Mouse (Mus musculus) hindbrain, embryonic 13.5 days (tissue): ENCODE data around the gene Arhgef25. TPM values are rescaled to one million over a fixed set of nuclear protein-coding genes. Genes with fewer than 3 reads are reported as not detected.
"Not testable (repeated sequence)": the region's sequence is repeated elsewhere in the genome, so short reads cannot be mapped to it uniquely, and the experiment has no call there.

Experiments
- ATAC-seq: fragments of 200-750 bp; cut with Nextera tagmentation; 2 replicates; pipeline ENCODE4 v1.8.0; 2017; ENCODE audit warnings: moderate TSS enrichment; ENCODE audit not compliant: low FRiP score
- H3K27ac ChIP-seq: fragments of 300-500 bp; sonication (generic); 2 replicates; pipeline ENCODE4 v1.5.1; 2015; ENCODE audit warnings: inconsistent platforms, mild to moderate bottlenecking, moderate library complexity
- H3K27me3 ChIP-seq: fragments of 300-500 bp; sonication (generic); 2 replicates; pipeline ENCODE4 v1.6.1; 2015; ENCODE audit warnings: mild to moderate bottlenecking, inconsistent platforms
- H3K36me3 ChIP-seq: fragments of 300-500 bp; sonication (generic); 2 replicates; pipeline ENCODE4 v1.6.1; 2015; ENCODE audit warnings: mild to moderate bottlenecking, inconsistent platforms
- H3K4me1 ChIP-seq: fragments of 300-500 bp; sonication (generic); replicated peaks from 2 replicates; pipeline ENCODE4 v1.6.1; 2015; ENCODE audit warnings: inconsistent platforms
- H3K4me2 ChIP-seq: fragments of 300-500 bp; sonication (generic); 2 replicates; pipeline ENCODE4 v1.6.1; 2015; ENCODE audit warnings: inconsistent platforms, mild to moderate bottlenecking, moderate library complexity
- H3K4me3 ChIP-seq: fragments of 300-500 bp; sonication (generic); 2 replicates; pipeline ENCODE4 v1.5.1; 2015; ENCODE audit warnings: mild to moderate bottlenecking, inconsistent platforms
- H3K9ac ChIP-seq: fragments of 300-500 bp; sonication (generic); 2 replicates; pipeline ENCODE4 v1.6.1; 2015; ENCODE audit warnings: mild to moderate bottlenecking, inconsistent platforms
- H3K9me3 ChIP-seq: fragments of 300-500 bp; sonication (generic); 2 replicates; pipeline ENCODE4 v1.6.1; 2016; ENCODE audit warnings: inconsistent platforms
- WGBS: fragments of 180-500 bp; shearing (Covaris S2); methylation state at CpG from one replicate; pipeline ENCODE4 v1.1.7; 2015; 5-methylcytosine and 5-hydroxymethylcytosine counted together
- polyA plus RNA-seq: library from polyadenylated mRNA; unstranded; fragments of >200 nt; fragmentation: Nextera tagmentation; extraction: Ambion mirVana; gene quantifications from 2 replicates; pipeline ENCODE4 v1.2.1, GENCODE M21; 2015

Arhgef25 gene
- polyA plus RNA-seq, 1 experiment from 2014 or later, result 28.4 TPM

- H3K4me1 ChIP-seq, result peaks cover 34% of the 10 kb centered on the region
- H3K27me3 ChIP-seq, result peaks cover 93% of the 10 kb centered on the region
- H3K9me3 ChIP-seq, result no peaks in the 10 kb centered on the region
- WGBS, result under 1% methylated on average over 29 of the region's 29 CpGs
- peak overlapping the region; percentile 20 for H3K4me3 ChIP-seq
- peak overlapping the region; percentile 35; the same call in 1 of the 2 replicates for H3K9ac ChIP-seq
- peak overlapping the region; percentile 42 for H3K4me2 ChIP-seq
- peak; percentile 34; the same call in 1 of the 2 replicates for ATAC-seq
- no peak overlapping the region for H3K27ac ChIP-seq
- H3K36me3 ChIP-seq, result peaks cover 37% of the 10 kb centered on the region
Observed at GRCm38 (mm10) chr10:127170837-127171272, 19.0 kb downstream of the Arhgef25 start.

GRCm38 (mm10) chr10:127170002-127170401 is 19.9 kb downstream of the Arhgef25 start:
- Histone ChIP-seq H3K36me3 (peaks cover 37% of the 10 kb centered on the region), H3K9me3 (no peaks in the 10 kb centered on the region), H3K4me3 (peak overlapping the region; percentile 20), H3K9ac (no peak overlapping the region), H3K4me2 (peak overlapping the region; percentile 42), H3K27ac (no peak overlapping the region), H3K4me1 (peaks cover 34% of the 10 kb centered on the region), H3K27me3 (peaks cover 89% of the 10 kb centered on the region)
- 2% methylated on average over 22 of the region's 22 CpGs for WGBS
- ATAC-seq, result no peak

- Histone ChIP-seq H3K9ac (peak overlapping the region; percentile 98; the same call in 1 of the 2 replicates), H3K36me3 (peaks cover 29% of the 10 kb centered on the region), H3K27me3 (peaks cover 75% of the 10 kb centered on the region), H3K4me2 (peak overlapping the region; percentile 91), H3K4me1 (peaks cover 39% of the 10 kb centered on the region), H3K27ac (no peak overlapping the region), H3K9me3 (no peaks in the 10 kb centered on the region), H3K4me3 (peak overlapping the region; percentile 86)
- no peak for ATAC-seq
- 49% methylated on average over 10 of the region's 10 CpGs for WGBS
Observed at GRCm38 (mm10) chr10:127167614-127168192, 22.2 kb downstream of the Arhgef25 start.

GRCm38 (mm10) chr10:127166771-127167613 is 22.9 kb downstream of the Arhgef25 start:
- Histone ChIP-seq H3K27ac (peak overlapping the region; percentile 91), H3K4me1 (peaks cover 39% of the 10 kb centered on the region), H3K4me2 (peak overlapping the region; percentile 91), H3K4me3 (peak overlapping the region; percentile 86), H3K9ac (peak overlapping the region; percentile 98), H3K9me3 (no peaks in the 10 kb centered on the region), H3K27me3 (peaks cover 69% of the 10 kb centered on the region), H3K36me3 (peaks cover 23% of the 10 kb centered on the region)
- ATAC-seq, result no peak
- 20% methylated on average over 15 of the region's 15 CpGs for WGBS

GRCm38 (mm10) chr10:127166404-127166715 is 23.5 kb downstream of the Arhgef25 start:
- Histone ChIP-seq H3K9ac (peak overlapping the region; percentile 98), H3K4me2 (peak overlapping the region; percentile 91), H3K4me1 (peaks cover 39% of the 10 kb centered on the region), H3K9me3 (no peaks in the 10 kb centered on the region), H3K36me3 (peaks cover 17% of the 10 kb centered on the region), H3K4me3 (peak overlapping the region; percentile 86), H3K27ac (peak overlapping the region; percentile 91), H3K27me3 (peaks cover 63% of the 10 kb centered on the region)
- 3% methylated on average over 11 of the region's 11 CpGs for WGBS
- ATAC-seq, result no peak

GRCm38 (mm10) chr10:127165654-127166403 is 24.1 kb downstream of the Arhgef25 start:
- Histone ChIP-seq H3K4me3 (peak overlapping the region; percentile 86), H3K4me2 (peak overlapping the region; percentile 91), H3K36me3 (peaks cover 14% of the 10 kb centered on the region), H3K9ac (peak overlapping the region; percentile 98), H3K27ac (peak overlapping the region; percentile 91), H3K4me1 (peaks cover 35% of the 10 kb centered on the region), H3K9me3 (no peaks in the 10 kb centered on the region), H3K27me3 (peaks cover 58% of the 10 kb centered on the region)
- peak; percentile 61 for ATAC-seq
- under 1% methylated on average over 53 of the region's 56 CpGs for WGBS

GRCm38 (mm10) chr10:127165354-127165653 is 24.6 kb downstream of the Arhgef25 start:
- peaks cover 14% of the 10 kb centered on the region for H3K36me3 ChIP-seq
- peak overlapping the region; percentile 91 for H3K27ac ChIP-seq
- peak overlapping the region; percentile 91 for H3K4me2 ChIP-seq
- H3K9ac ChIP-seq, result peak overlapping the region; percentile 98
- 0% methylated on average over 41 of the region's 42 CpGs for WGBS
- H3K4me1 ChIP-seq, result peaks cover 29% of the 10 kb centered on the region
- H3K27me3 ChIP-seq, result peaks cover 53% of the 10 kb centered on the region
- no peaks in the 10 kb centered on the region for H3K9me3 ChIP-seq
- H3K4me3 ChIP-seq, result peak overlapping the region; percentile 86
- peak; percentile 74 for ATAC-seq

GRCm38 (mm10) chr10:127164631-127165353 is 25.1 kb downstream of the Arhgef25 start, which contains the start of gene B4galnt1:
Gene B4galnt1, plus strand, starts transcription at chr10:127165225.
- Histone ChIP-seq H3K4me2 (peak within 1 kb of the TSS; percentile 91), H3K9me3 (no peaks in the 10 kb centered on the region), H3K4me1 (peaks cover 24% of the 10 kb centered on the region), H3K9ac (peak within 1 kb of the TSS; percentile 98), H3K27ac (peak within 1 kb of the TSS; percentile 91), H3K36me3 (peaks cover 14% of the 10 kb centered on the region), H3K27me3 (peaks cover 47% of the 10 kb centered on the region), H3K4me3 (peak within 1 kb of the TSS; percentile 86)
- WGBS, result 1% methylated on average over 51 of the region's 52 CpGs
- peak; percentile 88 for ATAC-seq

- WGBS, result 94% methylated on average over 4 of the region's 4 CpGs
- no peak overlapping the region for H3K4me3 ChIP-seq
- peak overlapping the region; percentile 91; the same call in 1 of the 2 replicates for H3K4me2 ChIP-seq
- H3K4me1 ChIP-seq, result peaks cover 23% of the 10 kb centered on the region
- no peaks in the 10 kb centered on the region for H3K9me3 ChIP-seq
- peak overlapping the region; percentile 91; the same call in 1 of the 2 replicates for H3K27ac ChIP-seq
- ATAC-seq, result no peak
- peaks cover 41% of the 10 kb centered on the region for H3K27me3 ChIP-seq
- H3K9ac ChIP-seq, result peak overlapping the region; percentile 98
- H3K36me3 ChIP-seq, result peaks cover 12% of the 10 kb centered on the region
Observed at GRCm38 (mm10) chr10:127164190-127164589, 25.7 kb downstream of the Arhgef25 start.

GRCm38 (mm10) chr10:127162771-127163261 is 27.1 kb downstream of the Arhgef25 start:
- H3K9ac ChIP-seq, H3K36me3 ChIP-seq, H3K4me2 ChIP-seq, H3K4me3 ChIP-seq, H3K9me3 ChIP-seq, H3K27ac ChIP-seq, ATAC-seq: not testable (repeated sequence)
- 52% methylated on average over 7 of the region's 7 CpGs for WGBS
- Histone ChIP-seq H3K27me3 (peaks cover 28% of the 10 kb centered on the region), H3K4me1 (peaks cover 20% of the 10 kb centered on the region)

- 84% methylated on average over 3 of the region's 3 CpGs for WGBS
- Histone ChIP-seq H3K9me3 (no peaks in the 10 kb centered on the region), H3K36me3 (no peaks in the 10 kb centered on the region), H3K4me2 (no peak overlapping the region), H3K4me1 (peaks cover 5% of the 10 kb centered on the region; the same call in 1 of the 2 replicates), H3K27ac (no peak overlapping the region), H3K4me3 (no peak overlapping the region), H3K27me3 (peaks cover 10% of the 10 kb centered on the region; the same call in 1 of the 2 replicates), H3K9ac (no peak overlapping the region)
- ATAC-seq, result no peak
Observed at GRCm38 (mm10) chr10:127160728-127161127, 29.2 kb downstream of the Arhgef25 start.
